Mouse (Mus musculus) heart, adult 2 months (tissue): Measurements from ENCODE around the gene 4930502E18Rik.

ENCODE experiments used
- CTCF ChIP-seq: fragments of 200-600 bp; IDR thresholded peaks from 2 replicates; pipeline ENCODE4 v1.8.1; 2022; ENCODE audit warnings: antibody characterized with exemption, mild to moderate bottlenecking, moderate library complexity
- EP300 ChIP-seq: fragments of 200-500 bp; IDR thresholded peaks from 2 replicates; pipeline ENCODE4 v1.6.1; 2011; ENCODE audit warnings: low read depth, low read length, control low read depth; ENCODE audit not compliant: insufficient read depth

DNA sequence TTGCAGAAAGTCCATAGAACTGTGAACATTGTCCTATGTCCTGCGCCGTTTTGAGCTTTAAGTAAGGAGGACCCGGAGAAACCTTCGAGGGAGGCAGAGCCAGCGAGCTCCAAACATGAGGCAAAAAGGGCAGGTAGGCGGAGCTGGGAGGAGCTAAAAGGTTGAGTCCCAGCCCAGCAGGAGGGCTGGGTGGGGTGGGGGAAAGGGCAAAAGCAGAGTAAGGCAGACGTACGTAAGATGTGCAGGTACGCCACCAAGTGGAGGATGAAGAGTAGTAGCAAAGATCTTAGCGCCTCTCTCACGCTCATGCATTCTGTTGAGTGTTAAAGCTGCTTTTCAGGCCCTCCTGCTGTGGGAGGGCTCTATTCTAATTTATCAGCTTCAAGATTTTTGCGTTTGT, 51.6 kb downstream of the 4930502E18Rik start, which contains the start of gene Zfp36l3:
- TF ChIP-seq CTCF (no peak), EP300 (no peak)
